Mouse (Mus musculus): ENCODE data around the gene Smco3.
A peak's percentile ranks its signal among the peaks of the same experiment; 100 is the strongest.

The Smco3 gene

GRCm38 (mm10) chr6:136847267-136847666 lies 12.0 kb upstream of the Smco3 start:
- no peak for DNase-seq (ENCODE audit: low read depth, low spot score)

GRCm38 (mm10) chr6:136845706-136846480 lies 10.6 kb upstream of the Smco3 start:
- no peak for DNase-seq (ENCODE audit: low read depth, low spot score)

GRCm38 (mm10) chr6:136844903-136845302 lies 9.7 kb upstream of the Smco3 start:
- no peak for DNase-seq (ENCODE audit: low read depth, low spot score)

- no peak for DNase-seq (ENCODE audit: low read depth, low spot score)
Observed at GRCm38 (mm10) chr6:136837323-136837722, 2.1 kb upstream of the Smco3 start.

- no peak for DNase-seq (ENCODE audit: low read depth, low spot score)
Observed at GRCm38 (mm10) chr6:136831712-136832111, 3.5 kb downstream of the Smco3 start.

GRCm38 (mm10) chr6:136828681-136829080 lies 6.6 kb downstream of the Smco3 start:
- no peak for DNase-seq (ENCODE audit: low read depth, low spot score)

- DNase-seq (ENCODE audit: low read depth, low spot score) = peak; percentile 98
Observed at GRCm38 (mm10) chr6:136827881-136828561, 7.2 kb downstream of the Smco3 start, which contains the start of gene Wbp11. TSS of gene Wbp11 (minus strand) at chr6:136828233.

- peak; percentile 88 for DNase-seq (ENCODE audit: low read depth, low spot score)
Observed at GRCm38 (mm10) chr6:136827516-136827880, 7.8 kb downstream of the Smco3 start, which contains the start of gene BC049715. TSS of gene BC049715 (plus strand) at chr6:136827626.

GRCm38 (mm10) chr6:136827116-136827515 lies 8.1 kb downstream of the Smco3 start:
- no peak for DNase-seq (ENCODE audit: low read depth, low spot score)

- no peak for DNase-seq (ENCODE audit: low read depth, low spot score)
Observed at GRCm38 (mm10) chr6:136824987-136825386, 10.3 kb downstream of the Smco3 start.

GRCm38 (mm10) chr6:136821086-136821485 lies 14.2 kb downstream of the Smco3 start:
- DNase-seq (ENCODE audit: low read depth, low spot score) = no peak

GRCm38 (mm10) chr6:136820381-136820780 lies 14.9 kb downstream of the Smco3 start:
- DNase-seq (ENCODE audit: low read depth, low spot score) = no peak

- DNase-seq (ENCODE audit: low read depth, low spot score) = no peak
Observed at GRCm38 (mm10) chr6:136817549-136817948, 17.7 kb downstream of the Smco3 start.

GRCm38 (mm10) chr6:136816826-136817225 lies 18.4 kb downstream of the Smco3 start:
- DNase-seq (ENCODE audit: low read depth, low spot score) = no peak

GRCm38 (mm10) chr6:136815381-136815780 lies 19.9 kb downstream of the Smco3 start:
- no peak for DNase-seq (ENCODE audit: low read depth, low spot score)

- peak; percentile 53 for DNase-seq (ENCODE audit: low read depth, low spot score)
Observed at GRCm38 (mm10) chr6:136813117-136813516, 22.1 kb downstream of the Smco3 start.

- DNase-seq (ENCODE audit: low read depth, low spot score) = no peak
Observed at GRCm38 (mm10) chr6:136811196-136811595, 24.1 kb downstream of the Smco3 start.

- DNase-seq (ENCODE audit: low read depth, low spot score) = no peak
Observed at GRCm38 (mm10) chr6:136809673-136810072, 25.6 kb downstream of the Smco3 start.

- DNase-seq (ENCODE audit: low read depth, low spot score) = peak; percentile 35
Observed at GRCm38 (mm10) chr6:136809077-136809476, 26.2 kb downstream of the Smco3 start.

GRCm38 (mm10) chr6:136808631-136809046 lies 26.6 kb downstream of the Smco3 start:
- DNase-seq (ENCODE audit: low read depth, low spot score) = peak; percentile 51

GRCm38 (mm10) chr6:136808014-136808417 lies 27.2 kb downstream of the Smco3 start, which contains the start of gene H2afj:
TSS of gene H2afj (plus strand) at chr6:136808244.
- DNase-seq (ENCODE audit: low read depth, low spot score) = peak; percentile 99

- no peak for DNase-seq (ENCODE audit: low read depth, low spot score)
Observed at GRCm38 (mm10) chr6:136807395-136808013, 27.7 kb downstream of the Smco3 start.
